Mouse (Mus musculus) layer of hippocampus, postnatal 25 days (tissue): ENCODE measurements at regions not wholly inside any gene's neighbourhood (a gene's known extent, or its start where the extent isn't known, plus 50 kb on each side); places are given as distances from the start of the nearest gene placed in this dataset.
A peak's percentile ranks its signal among the peaks of the same experiment; 100 is the strongest.

Experiments
- DNase-seq, 2 experiments: peaks; one replicate each; pipeline ENCODE4 v3.0.0; 2022; ENCODE audit warnings: mixed read lengths in 2 of 2, low spot score in 1 of 2; ENCODE audit errors: extremely low spot score in 1 of 2

DNA sequence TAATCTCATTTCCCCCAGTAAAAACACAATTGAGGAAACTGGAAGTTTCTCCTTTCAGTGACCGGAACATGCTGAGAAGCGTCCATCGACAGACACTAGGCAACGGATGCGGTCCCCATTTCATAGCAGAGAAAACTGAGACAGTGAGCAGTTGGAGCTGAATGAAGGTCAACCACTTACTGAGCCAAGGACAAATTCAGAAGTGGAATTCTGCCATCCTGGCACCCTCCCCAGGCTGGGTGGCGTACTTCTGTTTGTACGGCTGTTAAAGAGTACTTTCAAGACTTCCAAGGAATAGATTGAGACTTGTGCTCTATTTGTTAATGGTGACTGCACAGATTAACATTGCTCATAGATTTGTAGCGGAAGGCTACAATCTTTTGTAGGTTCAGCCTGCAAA, 54.2 kb upstream of the Bhlhe40 start:
- DNase-seq: peak; percentile 12 to 53

DNA sequence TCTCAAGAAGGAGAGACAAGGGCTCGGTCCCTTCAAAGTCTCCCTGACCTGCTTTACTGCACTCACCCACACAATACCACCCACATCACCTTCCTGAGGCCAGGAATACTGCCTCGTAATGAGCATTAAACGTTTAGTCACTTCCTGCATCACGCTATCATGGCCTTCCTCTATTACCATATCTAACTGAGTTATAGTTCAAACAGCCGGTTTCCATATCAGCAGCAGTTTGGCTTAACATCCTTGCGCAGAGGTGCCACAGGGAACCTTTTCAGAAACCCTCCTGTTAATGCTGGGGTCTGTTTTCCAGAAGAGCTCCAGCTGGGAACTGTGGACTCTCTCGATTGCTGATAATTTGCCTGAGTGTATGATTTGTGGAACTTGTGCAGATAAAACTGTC, 52.1 kb upstream of the Bhlhe40 start:
- DNase-seq: no peak
